Mouse (Mus musculus): ENCODE data around the gene Utrn. TPM values are rescaled to one million over a fixed set of nuclear protein-coding genes. Genes with fewer than 3 reads are reported as not detected.

Utrn gene
- polyA plus RNA-seq, 1 experiment, result 5.7 TPM

- Histone ChIP-seq H3K27ac (ENCODE audit: control insufficient read depth, insufficient read depth, low read depth, low read length) (no peak overlapping the region), H3K27me3 (ENCODE audit: control insufficient read depth, insufficient read depth, low read length) (no peaks in the 10 kb centered on the region), H3K4me1 (ENCODE audit: control insufficient read depth, insufficient read depth, low read length) (no peaks in the 10 kb centered on the region)
Measured at GRCm38 (mm10) chr10:12658023-12658744, 211.0 kb downstream of the Utrn start.

GRCm38 (mm10) chr10:12652988-12653387 lies 216.2 kb downstream of the Utrn start:
- H3K4me3 ChIP-seq (ENCODE audit: control insufficient read depth, low read depth, low read length), result no peak overlapping the region
- H3K27ac ChIP-seq (ENCODE audit: control insufficient read depth, insufficient read depth, low read depth, low read length), result no peak overlapping the region
- H3K27me3 ChIP-seq (ENCODE audit: control insufficient read depth, insufficient read depth, low read length), result no peaks in the 10 kb centered on the region
- H3K36me3 ChIP-seq (ENCODE audit: control insufficient read depth, insufficient read depth, low read length), result no peaks in the 10 kb centered on the region
- TF ChIP-seq POLR2A (IDR thresholded peaks at IDR 0.05; ENCODE audit: control insufficient read depth, low read depth, low read length), result no peak
- TF ChIP-seq CTCF (IDR thresholded peaks at IDR 0.05; ENCODE audit: control insufficient read depth, insufficient read depth, insufficient replicate concordance, low read depth, low read length), result no peak
- H3K4me1 ChIP-seq (ENCODE audit: control insufficient read depth, insufficient read depth, low read length), result no peaks in the 10 kb centered on the region

More at GRCm38 (mm10) chr10:12658023-12658744, 211.0 kb downstream of the Utrn start:
- H3K4me3 ChIP-seq (ENCODE audit: control insufficient read depth, low read depth, low read length), result no peak overlapping the region
- TF ChIP-seq CTCF (IDR thresholded peaks at IDR 0.05; ENCODE audit: control insufficient read depth, insufficient read depth, insufficient replicate concordance, low read depth, low read length), result no peak
- no peak for TF ChIP-seq POLR2A (IDR thresholded peaks at IDR 0.05; ENCODE audit: control insufficient read depth, low read depth, low read length)
- no peaks in the 10 kb centered on the region for H3K36me3 ChIP-seq (ENCODE audit: control insufficient read depth, insufficient read depth, low read length)

- Histone ChIP-seq H3K27me3 (ENCODE audit: control insufficient read depth, insufficient read depth, low read length) (no peaks in the 10 kb centered on the region), H3K27ac (ENCODE audit: control insufficient read depth, insufficient read depth, low read depth, low read length) (no peak overlapping the region), H3K4me3 (ENCODE audit: control insufficient read depth, low read depth, low read length) (no peak overlapping the region), H3K4me1 (ENCODE audit: control insufficient read depth, insufficient read depth, low read length) (no peaks in the 10 kb centered on the region), H3K36me3 (ENCODE audit: control insufficient read depth, insufficient read depth, low read length) (no peaks in the 10 kb centered on the region)
- TF ChIP-seq POLR2A (IDR thresholded peaks at IDR 0.05; ENCODE audit: control insufficient read depth, low read depth, low read length), result no peak
- no peak for TF ChIP-seq CTCF (IDR thresholded peaks at IDR 0.05; ENCODE audit: control insufficient read depth, insufficient read depth, insufficient replicate concordance, low read depth, low read length)
Measured at GRCm38 (mm10) chr10:12646119-12646518, 223.0 kb downstream of the Utrn start.

GRCm38 (mm10) chr10:12643336-12643735 lies 225.8 kb downstream of the Utrn start:
- Histone ChIP-seq H3K4me3 (ENCODE audit: control insufficient read depth, low read depth, low read length) (no peak overlapping the region), H3K4me1 (ENCODE audit: control insufficient read depth, insufficient read depth, low read length) (no peaks in the 10 kb centered on the region), H3K27me3 (ENCODE audit: control insufficient read depth, insufficient read depth, low read length) (no peaks in the 10 kb centered on the region), H3K27ac (ENCODE audit: control insufficient read depth, insufficient read depth, low read depth, low read length) (no peak overlapping the region), H3K36me3 (ENCODE audit: control insufficient read depth, insufficient read depth, low read length) (no peaks in the 10 kb centered on the region)
- TF ChIP-seq CTCF (IDR thresholded peaks at IDR 0.05; ENCODE audit: control insufficient read depth, insufficient read depth, insufficient replicate concordance, low read depth, low read length) (no peak), POLR2A (IDR thresholded peaks at IDR 0.05; ENCODE audit: control insufficient read depth, low read depth, low read length) (no peak)

- H3K4me1 ChIP-seq (ENCODE audit: control insufficient read depth, insufficient read depth, low read length), result no peaks in the 10 kb centered on the region
- no peak overlapping the region for H3K27ac ChIP-seq (ENCODE audit: control insufficient read depth, insufficient read depth, low read depth, low read length)
- no peaks in the 10 kb centered on the region for H3K27me3 ChIP-seq (ENCODE audit: control insufficient read depth, insufficient read depth, low read length)
- TF ChIP-seq POLR2A (IDR thresholded peaks at IDR 0.05; ENCODE audit: control insufficient read depth, low read depth, low read length) (no peak), CTCF (IDR thresholded peaks at IDR 0.05; ENCODE audit: control insufficient read depth, insufficient read depth, insufficient replicate concordance, low read depth, low read length) (no peak)
- H3K36me3 ChIP-seq (ENCODE audit: control insufficient read depth, insufficient read depth, low read length), result no peaks in the 10 kb centered on the region
- H3K4me3 ChIP-seq (ENCODE audit: control insufficient read depth, low read depth, low read length), result no peak overlapping the region
Measured at GRCm38 (mm10) chr10:12639638-12640037, 229.5 kb downstream of the Utrn start.

- H3K4me1 ChIP-seq (ENCODE audit: control insufficient read depth, insufficient read depth, low read length), result no peaks in the 10 kb centered on the region
- no peaks in the 10 kb centered on the region for H3K27me3 ChIP-seq (ENCODE audit: control insufficient read depth, insufficient read depth, low read length)
- H3K36me3 ChIP-seq (ENCODE audit: control insufficient read depth, insufficient read depth, low read length), result no peaks in the 10 kb centered on the region
- H3K27ac ChIP-seq (ENCODE audit: control insufficient read depth, insufficient read depth, low read depth, low read length), result no peak overlapping the region
- no peak for TF ChIP-seq CTCF (IDR thresholded peaks at IDR 0.05; ENCODE audit: control insufficient read depth, insufficient read depth, insufficient replicate concordance, low read depth, low read length)
- no peak for TF ChIP-seq POLR2A (IDR thresholded peaks at IDR 0.05; ENCODE audit: control insufficient read depth, low read depth, low read length)
- H3K4me3 ChIP-seq (ENCODE audit: control insufficient read depth, low read depth, low read length), result no peak overlapping the region
Measured at GRCm38 (mm10) chr10:12633965-12634364, 235.2 kb downstream of the Utrn start.

GRCm38 (mm10) chr10:12630933-12631332 lies 238.2 kb downstream of the Utrn start:
- no peaks in the 10 kb centered on the region for H3K36me3 ChIP-seq (ENCODE audit: control insufficient read depth, insufficient read depth, low read length)
- no peaks in the 10 kb centered on the region for H3K4me1 ChIP-seq (ENCODE audit: control insufficient read depth, insufficient read depth, low read length)
- H3K27me3 ChIP-seq (ENCODE audit: control insufficient read depth, insufficient read depth, low read length), result no peaks in the 10 kb centered on the region
- TF ChIP-seq POLR2A (IDR thresholded peaks at IDR 0.05; ENCODE audit: control insufficient read depth, low read depth, low read length) (no peak), CTCF (IDR thresholded peaks at IDR 0.05; ENCODE audit: control insufficient read depth, insufficient read depth, insufficient replicate concordance, low read depth, low read length) (no peak)
- no peak overlapping the region for H3K4me3 ChIP-seq (ENCODE audit: control insufficient read depth, low read depth, low read length)
- H3K27ac ChIP-seq (ENCODE audit: control insufficient read depth, insufficient read depth, low read depth, low read length), result no peak overlapping the region

All from testis, adult 2 months (tissue).